Mouse (Mus musculus): ENCODE measurements around the gene Psmd6.

Psmd6 gene

DNA sequence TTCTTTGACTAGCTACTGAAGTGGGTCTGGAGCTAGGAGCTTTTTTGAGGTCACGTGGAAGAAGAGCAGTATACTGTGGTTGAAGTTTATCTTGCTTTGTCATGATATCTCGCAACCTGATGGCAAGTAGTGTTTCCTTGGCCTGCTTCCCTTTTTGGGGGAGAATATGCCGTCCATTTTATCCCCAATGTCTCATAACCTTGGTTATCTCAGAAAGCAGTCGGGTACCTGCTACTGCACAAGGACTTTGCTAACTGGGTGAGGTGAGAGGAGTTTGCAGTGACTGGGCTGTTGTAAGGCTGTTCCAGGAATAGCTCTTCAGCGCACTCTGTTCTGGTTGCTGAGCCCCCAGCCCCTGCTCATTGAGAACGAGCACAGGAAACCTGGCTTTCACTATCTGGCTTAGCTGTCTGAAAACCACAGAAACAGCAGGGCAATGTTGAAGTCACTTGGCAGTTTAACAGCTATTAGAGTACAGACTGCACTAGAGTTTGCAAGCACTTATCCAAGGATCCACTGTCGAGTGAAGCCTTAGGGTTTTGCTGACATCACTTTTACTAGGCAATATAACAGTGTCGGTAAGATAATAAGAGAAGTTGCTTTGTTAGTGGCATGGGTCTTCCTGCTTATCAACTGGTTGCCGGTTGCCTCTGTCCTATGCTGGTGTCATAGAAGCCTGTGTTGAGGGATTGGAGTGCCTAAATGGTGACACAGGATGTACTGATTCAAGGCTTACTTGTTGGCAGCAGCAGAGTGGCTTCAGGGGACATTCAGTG, 32.6 kb downstream of the Psmd6 start:
- H3K9me3 ChIP-seq (ENCODE audit: low read length), result no peaks in the 10 kb centered on the region
- H3K36me3 ChIP-seq (ENCODE audit: insufficient read depth, low read length), result no peaks in the 10 kb centered on the region
- no peak for TF ChIP-seq CTCF (conservative IDR thresholded peaks at IDR 0.05; ENCODE audit: low read length)
- TF ChIP-seq POU5F1 (IDR thresholded peaks at IDR 0.05; ENCODE audit: borderline replicate concordance, low read length), result no peak
- TF ChIP-seq NANOG (IDR thresholded peaks at IDR 0.05; ENCODE audit: borderline replicate concordance, low read length), result no peak
- no peaks in the 10 kb centered on the region for H3K27me3 ChIP-seq (ENCODE audit: insufficient read depth, low read length)
- H3K4me1 ChIP-seq (replicated peaks; ENCODE audit: low read depth, low read length), result no peaks in the 10 kb centered on the region
- H3K4me3 ChIP-seq (replicated peaks; ENCODE audit: low read length), result no peak overlapping the region

DNA sequence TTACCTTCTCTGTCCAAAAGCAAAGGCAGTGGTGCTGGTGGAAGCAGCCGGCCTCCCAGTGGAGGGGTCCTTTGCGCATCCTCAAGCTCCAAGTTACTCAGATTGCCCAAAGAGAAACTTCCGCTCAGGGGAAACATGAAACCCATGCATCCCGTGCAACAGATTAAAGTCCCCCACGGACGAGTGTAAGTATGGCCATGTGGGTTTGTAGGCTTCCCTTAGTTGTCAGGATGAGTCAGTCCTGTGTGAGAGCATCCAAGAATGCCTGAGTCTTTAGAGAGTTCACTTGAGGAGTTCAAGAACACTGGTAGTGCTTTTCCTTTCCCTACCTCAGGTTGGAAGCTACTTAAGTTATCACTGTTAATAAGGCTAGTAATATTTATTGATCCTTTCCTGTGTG, 33.4 kb downstream of the Psmd6 start:
- TF ChIP-seq CTCF (conservative IDR thresholded peaks at IDR 0.05; ENCODE audit: low read length) (no peak), NANOG (IDR thresholded peaks at IDR 0.05; ENCODE audit: borderline replicate concordance, low read length) (no peak), POU5F1 (IDR thresholded peaks at IDR 0.05; ENCODE audit: borderline replicate concordance, low read length) (no peak)
- no peaks in the 10 kb centered on the region for H3K4me1 ChIP-seq (replicated peaks; ENCODE audit: low read depth, low read length)
- H3K4me3 ChIP-seq (replicated peaks; ENCODE audit: low read length), result no peak overlapping the region
- peaks cover 3% of the 10 kb centered on the region; the same call in 1 of the 2 replicates for H3K9me3 ChIP-seq (ENCODE audit: low read length)
- H3K27me3 ChIP-seq (ENCODE audit: insufficient read depth, low read length), result no peaks in the 10 kb centered on the region
- no peaks in the 10 kb centered on the region for H3K36me3 ChIP-seq (ENCODE audit: insufficient read depth, low read length)

- Histone ChIP-seq H3K4me3 (replicated peaks; ENCODE audit: low read length) (no peak overlapping the region), H3K9me3 (ENCODE audit: low read length) (peaks cover 3% of the 10 kb centered on the region; the same call in 1 of the 2 replicates), H3K4me1 (replicated peaks; ENCODE audit: low read depth, low read length) (no peaks in the 10 kb centered on the region), H3K36me3 (ENCODE audit: insufficient read depth, low read length) (no peaks in the 10 kb centered on the region), H3K27me3 (ENCODE audit: insufficient read depth, low read length) (no peaks in the 10 kb centered on the region)
- TF ChIP-seq CTCF (conservative IDR thresholded peaks at IDR 0.05; ENCODE audit: low read length) (no peak), NANOG (IDR thresholded peaks at IDR 0.05; ENCODE audit: borderline replicate concordance, low read length) (no peak), POU5F1 (IDR thresholded peaks at IDR 0.05; ENCODE audit: borderline replicate concordance, low read length) (no peak)
Measured at GRCm38 (mm10) chr14:14086711-14087263, 34.0 kb downstream of the Psmd6 start.

- H3K4me3 ChIP-seq (replicated peaks; ENCODE audit: low read length), result no peak overlapping the region
- TF ChIP-seq NANOG (IDR thresholded peaks at IDR 0.05; ENCODE audit: borderline replicate concordance, low read length), result no peak
- no peak for TF ChIP-seq CTCF (conservative IDR thresholded peaks at IDR 0.05; ENCODE audit: low read length)
- H3K9me3 ChIP-seq (ENCODE audit: low read length), result peaks cover 3% of the 10 kb centered on the region; the same call in 1 of the 2 replicates
- no peaks in the 10 kb centered on the region for H3K4me1 ChIP-seq (replicated peaks; ENCODE audit: low read depth, low read length)
- H3K27me3 ChIP-seq (ENCODE audit: insufficient read depth, low read length), result no peaks in the 10 kb centered on the region
- no peaks in the 10 kb centered on the region for H3K36me3 ChIP-seq (ENCODE audit: insufficient read depth, low read length)
Measured at GRCm38 (mm10) chr14:14083811-14084210, 37.0 kb downstream of the Psmd6 start.

GRCm38 (mm10) chr14:14080604-14081194, 40.1 kb downstream of the Psmd6 start:
- H3K4me1 ChIP-seq (replicated peaks; ENCODE audit: low read depth, low read length), result no peaks in the 10 kb centered on the region
- peaks cover 3% of the 10 kb centered on the region; the same call in 1 of the 2 replicates for H3K9me3 ChIP-seq (ENCODE audit: low read length)
- no peak for TF ChIP-seq POU5F1 (IDR thresholded peaks at IDR 0.05; ENCODE audit: borderline replicate concordance, low read length)
- no peak for TF ChIP-seq NANOG (IDR thresholded peaks at IDR 0.05; ENCODE audit: borderline replicate concordance, low read length)
- no peak for TF ChIP-seq CTCF (conservative IDR thresholded peaks at IDR 0.05; ENCODE audit: low read length)
- H3K27me3 ChIP-seq (ENCODE audit: insufficient read depth, low read length), result no peaks in the 10 kb centered on the region
- H3K4me3 ChIP-seq (replicated peaks; ENCODE audit: low read length), result no peak overlapping the region
- no peaks in the 10 kb centered on the region for H3K36me3 ChIP-seq (ENCODE audit: insufficient read depth, low read length)

DNA sequence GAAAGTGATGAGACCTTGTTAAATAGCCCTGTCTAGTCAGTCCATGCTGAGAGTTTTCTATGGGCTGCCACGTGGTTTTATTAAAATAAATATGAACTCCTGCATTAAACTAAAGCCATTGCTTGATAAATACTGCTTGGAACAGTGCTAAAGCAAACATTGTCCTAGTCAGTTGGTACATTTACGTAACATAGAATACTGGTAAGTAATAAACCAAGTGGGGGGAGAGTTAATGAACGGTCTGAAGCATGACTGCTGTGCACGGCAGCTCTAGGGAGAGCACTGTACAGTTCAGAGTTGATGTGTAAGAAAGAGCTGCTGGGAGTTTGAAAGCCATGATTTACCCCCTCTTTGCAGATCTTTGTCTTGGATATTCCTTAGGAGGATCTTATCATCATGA, 49.3 kb downstream of the Psmd6 start:
- no peak for TF ChIP-seq POU5F1 (IDR thresholded peaks at IDR 0.05; ENCODE audit: borderline replicate concordance, low read length)
- no peak for TF ChIP-seq CTCF (conservative IDR thresholded peaks at IDR 0.05; ENCODE audit: low read length)
- no peak for TF ChIP-seq NANOG (IDR thresholded peaks at IDR 0.05; ENCODE audit: borderline replicate concordance, low read length)
- Histone ChIP-seq H3K9me3 (ENCODE audit: low read length) (no peaks in the 10 kb centered on the region), H3K27me3 (ENCODE audit: insufficient read depth, low read length) (no peaks in the 10 kb centered on the region), H3K4me1 (replicated peaks; ENCODE audit: low read depth, low read length) (peaks cover 11% of the 10 kb centered on the region), H3K36me3 (ENCODE audit: insufficient read depth, low read length) (no peaks in the 10 kb centered on the region), H3K4me3 (replicated peaks; ENCODE audit: low read length) (no peak overlapping the region)

DNA sequence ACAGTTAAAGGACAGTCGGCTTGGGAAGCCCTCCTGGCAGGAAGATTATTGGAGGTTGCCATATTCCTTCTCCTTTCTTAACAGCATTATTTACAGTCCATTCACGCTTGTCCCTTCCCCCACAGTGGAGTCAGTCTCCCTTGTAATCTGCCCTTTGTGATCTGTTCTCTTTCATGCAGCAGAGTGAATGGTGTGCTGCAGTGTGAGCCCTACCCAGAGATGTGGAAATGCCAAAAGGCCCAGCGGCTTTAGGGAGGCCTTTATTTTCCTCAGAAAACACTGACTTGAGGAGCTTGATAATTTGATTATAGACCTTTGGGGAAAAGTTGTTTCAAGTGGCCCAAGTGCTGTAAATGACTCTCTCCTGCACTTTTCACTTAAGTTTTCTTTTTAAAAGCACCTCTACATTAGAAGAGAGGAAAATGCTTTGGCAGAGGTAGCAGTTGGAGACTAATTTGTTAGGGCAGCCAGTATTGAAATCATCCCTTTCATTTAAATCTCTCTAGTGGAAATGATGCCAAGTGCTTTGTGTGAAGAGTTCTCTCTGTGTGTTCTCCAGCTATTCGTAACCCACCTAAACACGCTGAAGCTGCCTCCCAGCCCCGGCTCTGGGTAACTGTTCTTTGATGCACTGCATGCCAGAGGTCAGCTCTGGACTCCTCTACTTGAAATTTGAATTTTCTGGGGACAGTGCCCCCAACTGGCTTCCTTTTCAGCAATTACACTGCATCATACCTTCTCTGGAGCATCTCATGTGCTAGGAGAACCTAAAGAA, 50.1 kb downstream of the Psmd6 start:
- H3K4me1 ChIP-seq (replicated peaks; ENCODE audit: low read depth, low read length), result peaks cover 11% of the 10 kb centered on the region
- TF ChIP-seq NANOG (IDR thresholded peaks at IDR 0.05; ENCODE audit: borderline replicate concordance, low read length), result no peak
- no peak for TF ChIP-seq CTCF (conservative IDR thresholded peaks at IDR 0.05; ENCODE audit: low read length)
- TF ChIP-seq POU5F1 (IDR thresholded peaks at IDR 0.05; ENCODE audit: borderline replicate concordance, low read length), result no peak
- H3K27me3 ChIP-seq (ENCODE audit: insufficient read depth, low read length), result no peaks in the 10 kb centered on the region
- H3K36me3 ChIP-seq (ENCODE audit: insufficient read depth, low read length), result no peaks in the 10 kb centered on the region
- no peaks in the 10 kb centered on the region for H3K9me3 ChIP-seq (ENCODE audit: low read length)
- H3K4me3 ChIP-seq (replicated peaks; ENCODE audit: low read length), result no peak overlapping the region

GRCm38 (mm10) chr14:14068553-14068952, 52.2 kb downstream of the Psmd6 start:
- TF ChIP-seq NANOG (IDR thresholded peaks at IDR 0.05; ENCODE audit: borderline replicate concordance, low read length) (no peak), POU5F1 (IDR thresholded peaks at IDR 0.05; ENCODE audit: borderline replicate concordance, low read length) (no peak), CTCF (conservative IDR thresholded peaks at IDR 0.05; ENCODE audit: low read length) (no peak)
- Histone ChIP-seq H3K4me3 (replicated peaks; ENCODE audit: low read length) (no peak overlapping the region), H3K27me3 (ENCODE audit: insufficient read depth, low read length) (no peaks in the 10 kb centered on the region), H3K4me1 (replicated peaks; ENCODE audit: low read depth, low read length) (peaks cover 19% of the 10 kb centered on the region), H3K36me3 (ENCODE audit: insufficient read depth, low read length) (no peaks in the 10 kb centered on the region), H3K9me3 (ENCODE audit: low read length) (no peaks in the 10 kb centered on the region)

Measured in E14TG2a.4 (cell line).